Mouse (Mus musculus) liver, embryonic 15.5 days (tissue): ENCODE data around the gene Anxa4. TPM values are rescaled to one million over a fixed set of nuclear protein-coding genes. Genes with fewer than 3 reads are reported as not detected.

Experiments used
- ATAC-seq: fragments of 200-750 bp; cut with Nextera tagmentation; 2 replicates; pipeline ENCODE4 v1.8.0; 2017; ENCODE audit warnings: moderate number of reproducible peaks, mild to moderate bottlenecking, moderate library complexity; ENCODE audit not compliant: insufficient read depth
- H3K27ac ChIP-seq: fragments of 300-500 bp; sonication (generic); replicated peaks from 2 replicates; pipeline ENCODE4 v1.5.1; 2015; ENCODE audit warnings: mild to moderate bottlenecking, inconsistent platforms
- H3K27me3 ChIP-seq: fragments of 300-500 bp; sonication (generic); 2 replicates; pipeline ENCODE4 v1.6.1; 2015; ENCODE audit warnings: mild to moderate bottlenecking, inconsistent platforms
- H3K36me3 ChIP-seq: fragments of 300-500 bp; sonication (generic); replicated peaks from 2 replicates; pipeline ENCODE4 v1.6.1; 2015; ENCODE audit warnings: moderate library complexity, mild to moderate bottlenecking, inconsistent platforms
- H3K4me1 ChIP-seq: fragments of 300-500 bp; sonication (generic); replicated peaks from 2 replicates; pipeline ENCODE4 v1.6.1; 2015; ENCODE audit warnings: inconsistent platforms
- H3K4me2 ChIP-seq: fragments of 300-500 bp; sonication (generic); 2 replicates; pipeline ENCODE4 v1.6.1; 2015; ENCODE audit warnings: moderate library complexity, mild to moderate bottlenecking, inconsistent platforms
- H3K4me3 ChIP-seq: fragments of 300-500 bp; sonication (generic); replicated peaks from 2 replicates; pipeline ENCODE4 v1.5.1; 2015; ENCODE audit warnings: mild to moderate bottlenecking, inconsistent platforms
- H3K9ac ChIP-seq: fragments of 300-500 bp; sonication (generic); 2 replicates; pipeline ENCODE4 v1.6.1; 2015; ENCODE audit warnings: moderate library complexity, mild to moderate bottlenecking, inconsistent platforms
- H3K9me3 ChIP-seq: fragments of 300-500 bp; sonication (generic); replicated peaks from 2 replicates; pipeline ENCODE4 v1.6.1; 2016; ENCODE audit warnings: inconsistent platforms
- WGBS: fragments of 180-500 bp; shearing (Covaris S2); methylation state at CpG from one replicate; pipeline ENCODE4 v1.1.7; 2015; ENCODE audit warnings: mixed read lengths; ENCODE audit not compliant: insufficient replicate concordance; 5-methylcytosine and 5-hydroxymethylcytosine counted together
- polyA plus RNA-seq: library from polyadenylated mRNA; unstranded; fragments of >200 nt; fragmentation: Nextera tagmentation; extraction: Ambion mirVana; gene quantifications from 2 replicates; pipeline ENCODE4 v1.2.1, GENCODE M21; 2015

Gene Anxa4
- polyA plus RNA-seq, 1 experiment from 2014 or later, result 36.9 TPM

- ATAC-seq, result no peak
- no peaks in the 10 kb centered on the region for H3K27me3 ChIP-seq
- WGBS, result 36% methylated on average over 11 of the region's 11 CpGs
Measured at GRCm38 (mm10) chr6:86801431-86801830, 8.0 kb upstream of the Anxa4 start.

GRCm38 (mm10) chr6:86800467-86800866 is 7.1 kb upstream of the Anxa4 start:
- H3K4me1 ChIP-seq, result no peaks in the 10 kb centered on the region
- no peak overlapping the region for H3K9ac ChIP-seq
- no peaks in the 10 kb centered on the region for H3K9me3 ChIP-seq
- H3K27ac ChIP-seq, result no peak overlapping the region
- no peak overlapping the region for H3K4me3 ChIP-seq
- H3K36me3 ChIP-seq, result no peaks in the 10 kb centered on the region
- no peak overlapping the region for H3K4me2 ChIP-seq
- no peaks in the 10 kb centered on the region for H3K27me3 ChIP-seq
- no peak for ATAC-seq
- 72% methylated on average over 3 of the region's 3 CpGs for WGBS

More at GRCm38 (mm10) chr6:86801431-86801830, 8.0 kb upstream of the Anxa4 start:
- no peak overlapping the region for H3K4me3 ChIP-seq
- no peak overlapping the region for H3K4me2 ChIP-seq
- H3K27ac ChIP-seq, result no peak overlapping the region
- no peaks in the 10 kb centered on the region for H3K36me3 ChIP-seq
- H3K9ac ChIP-seq, result no peak overlapping the region
- no peaks in the 10 kb centered on the region for H3K9me3 ChIP-seq
- no peaks in the 10 kb centered on the region for H3K4me1 ChIP-seq

- no peaks in the 10 kb centered on the region for H3K36me3 ChIP-seq
- H3K4me1 ChIP-seq, result peaks cover 15% of the 10 kb centered on the region
- H3K9me3 ChIP-seq, result no peaks in the 10 kb centered on the region
- H3K4me2 ChIP-seq, result no peak overlapping the region
- no peak overlapping the region for H3K27ac ChIP-seq
- no peak overlapping the region for H3K4me3 ChIP-seq
- H3K9ac ChIP-seq, result no peak overlapping the region
- ATAC-seq, result no peak
- peaks cover 17% of the 10 kb centered on the region for H3K27me3 ChIP-seq
- WGBS, result 46% methylated on average over 4 of the region's 4 CpGs
Measured at GRCm38 (mm10) chr6:86797455-86797854, 4.1 kb upstream of the Anxa4 start.

- Histone ChIP-seq H3K36me3 (no peaks in the 10 kb centered on the region), H3K9me3 (no peaks in the 10 kb centered on the region), H3K4me1 (peaks cover 15% of the 10 kb centered on the region), H3K4me2 (peak overlapping the region; percentile 83), H3K27me3 (peaks cover 29% of the 10 kb centered on the region), H3K9ac (no peak overlapping the region), H3K27ac (no peak overlapping the region), H3K4me3 (peak overlapping the region; percentile 65)
- no peak for ATAC-seq
- 45% methylated on average over 5 of the region's 5 CpGs for WGBS
Measured at GRCm38 (mm10) chr6:86793957-86794356, 573 bp upstream of the Anxa4 start.

GRCm38 (mm10) chr6:86790351-86790943 is 2.9 kb downstream of the Anxa4 start:
- no peak overlapping the region for H3K27ac ChIP-seq

GRCm38 (mm10) chr6:86788242-86788641 is 5.1 kb downstream of the Anxa4 start:
- no peak overlapping the region for H3K9ac ChIP-seq
- H3K4me1 ChIP-seq, result peaks cover 5% of the 10 kb centered on the region; the same call in 1 of the 2 replicates
- no peak overlapping the region for H3K4me3 ChIP-seq
- H3K36me3 ChIP-seq, result no peaks in the 10 kb centered on the region
- no peak overlapping the region for H3K27ac ChIP-seq
- H3K27me3 ChIP-seq, result peaks cover 20% of the 10 kb centered on the region
- WGBS, result 59% methylated on average over 4 of the region's 4 CpGs
- no peak overlapping the region for H3K4me2 ChIP-seq
- no peaks in the 10 kb centered on the region for H3K9me3 ChIP-seq
- ATAC-seq, result no peak

More at GRCm38 (mm10) chr6:86790351-86790943, 2.9 kb downstream of the Anxa4 start:
- Histone ChIP-seq H3K4me3 (no peak overlapping the region), H3K4me1 (peaks cover 15% of the 10 kb centered on the region), H3K27me3 (peaks cover 29% of the 10 kb centered on the region), H3K4me2 (no peak overlapping the region), H3K36me3 (no peaks in the 10 kb centered on the region), H3K9me3 (no peaks in the 10 kb centered on the region), H3K9ac (no peak overlapping the region)
- no peak for ATAC-seq
- 66% methylated on average over 10 of the region's 10 CpGs for WGBS

GRCm38 (mm10) chr6:86786545-86786944 is 6.8 kb downstream of the Anxa4 start:
- Histone ChIP-seq H3K27me3 (peaks cover 3% of the 10 kb centered on the region), H3K36me3 (no peaks in the 10 kb centered on the region), H3K9ac (no peak overlapping the region), H3K27ac (no peak overlapping the region), H3K4me3 (no peak overlapping the region), H3K9me3 (no peaks in the 10 kb centered on the region), H3K4me2 (no peak overlapping the region), H3K4me1 (peaks cover 4% of the 10 kb centered on the region)
- 81% methylated on average over 3 of the region's 3 CpGs for WGBS
- ATAC-seq, result no peak

GRCm38 (mm10) chr6:86784739-86785138 is 8.6 kb downstream of the Anxa4 start:
- H3K36me3 ChIP-seq, result no peaks in the 10 kb centered on the region
- H3K9me3 ChIP-seq, result no peaks in the 10 kb centered on the region
- WGBS, result 66% methylated on average over 3 of the region's 3 CpGs
- H3K4me1 ChIP-seq, result peaks cover 8% of the 10 kb centered on the region
- no peak overlapping the region for H3K27ac ChIP-seq
- no peak overlapping the region for H3K4me2 ChIP-seq
- ATAC-seq, result no peak
- no peak overlapping the region for H3K4me3 ChIP-seq
- no peaks in the 10 kb centered on the region for H3K27me3 ChIP-seq
- no peak overlapping the region for H3K9ac ChIP-seq

- Histone ChIP-seq H3K36me3 (no peaks in the 10 kb centered on the region), H3K27ac (no peak overlapping the region), H3K4me2 (no peak overlapping the region), H3K4me3 (no peak overlapping the region), H3K9me3 (no peaks in the 10 kb centered on the region), H3K4me1 (peaks cover 8% of the 10 kb centered on the region), H3K9ac (no peak overlapping the region), H3K27me3 (no peaks in the 10 kb centered on the region)
- WGBS, result 60% methylated on average over 2 of the region's 3 CpGs
- peak; percentile 56 for ATAC-seq
Measured at GRCm38 (mm10) chr6:86782342-86782741, 11.0 kb downstream of the Anxa4 start.

GRCm38 (mm10) chr6:86781361-86781957 is 11.9 kb downstream of the Anxa4 start:
- no peak overlapping the region for H3K9ac ChIP-seq
- ATAC-seq, result no peak
- H3K27ac ChIP-seq, result no peak overlapping the region
- WGBS, result 39% methylated on average over 2 of the region's 2 CpGs
- peaks cover 8% of the 10 kb centered on the region for H3K4me1 ChIP-seq
- no peaks in the 10 kb centered on the region for H3K27me3 ChIP-seq
- H3K9me3 ChIP-seq, result no peaks in the 10 kb centered on the region
- H3K4me2 ChIP-seq, result no peak overlapping the region
- no peak overlapping the region for H3K4me3 ChIP-seq
- H3K36me3 ChIP-seq, result no peaks in the 10 kb centered on the region

- WGBS, result 71% methylated on average over 10 of the region's 10 CpGs
Measured at GRCm38 (mm10) chr6:86778910-86779594, 14.3 kb downstream of the Anxa4 start.

More at GRCm38 (mm10) chr6:86778910-86779594, 14.3 kb downstream of the Anxa4 start:
- H3K36me3 ChIP-seq, result no peaks in the 10 kb centered on the region
- no peaks in the 10 kb centered on the region for H3K27me3 ChIP-seq
- H3K27ac ChIP-seq, result no peak overlapping the region
- H3K4me2 ChIP-seq, result no peak overlapping the region
- H3K9ac ChIP-seq, result no peak overlapping the region
- no peaks in the 10 kb centered on the region for H3K9me3 ChIP-seq
- H3K4me3 ChIP-seq, result no peak overlapping the region
- no peak for ATAC-seq
- H3K4me1 ChIP-seq, result peaks cover 8% of the 10 kb centered on the region
